Mouse (Mus musculus) CH12.LX (cell line): ENCODE results near the gene Herc6. TPM values are rescaled to one million over a fixed set of nuclear protein-coding genes. Genes with fewer than 3 reads are reported as not detected.

ENCODE experiments used
- DNase-seq: peaks from one replicate; pipeline ENCODE4 v3.0.0-alpha.2; 2013; ENCODE audit errors: extremely low read depth
- H3K27ac ChIP-seq: 2 replicates; pipeline ENCODE4 v1.5.1; 2012; ENCODE audit warnings: low read depth, mild to moderate bottlenecking, control low read depth, moderate library complexity; ENCODE audit not compliant: insufficient read depth
- H3K27me3 ChIP-seq: replicated peaks from 2 replicates; pipeline ENCODE3; 2012; ENCODE audit warnings: inconsistent platforms
- H3K36me3 ChIP-seq, 2 experiments: replicated peaks in 1 of 2; 2 replicates each; pipeline versions ENCODE3 to v1.6.1; 2012; ENCODE audit warnings: inconsistent platforms in 1 of 2, low read length in 1 of 2, mild to moderate bottlenecking in 1 of 2, mixed read lengths in 1 of 2, moderate library complexity in 1 of 2; ENCODE audit not compliant: control insufficient read depth in 1 of 2, insufficient read depth in 1 of 2
- H3K4me1 ChIP-seq, 2 experiments: 2 replicates each; pipeline ENCODE4 v1.6.1; 2012; ENCODE audit warnings: inconsistent platforms in 1 of 2, moderate library complexity in 1 of 2; ENCODE audit not compliant: insufficient read depth in 2 of 2, control insufficient read depth in 1 of 2
- H3K4me2 ChIP-seq: 2 replicates; pipeline ENCODE4 v1.6.1; 2012; ENCODE audit warnings: low read depth, mild to moderate bottlenecking, control low read depth; ENCODE audit not compliant: poor library complexity, insufficient read depth, severe bottlenecking
- H3K4me3 ChIP-seq, 3 experiments: fragments of 150-350 bp in 1 of 3; sonication (generic) in 1 of 3; replicated peaks in 1 of 3; 2 replicates each; pipeline versions ENCODE3 to v1.5.1; 2011 to 2012; ENCODE audit warnings: low read depth in 2 of 3, low read length in 2 of 3, mild to moderate bottlenecking in 2 of 3, moderate library complexity in 2 of 3, control low read depth in 1 of 3, improper control_type of control experiment in 1 of 3, inconsistent platforms in 1 of 3, mixed read lengths in 1 of 3; ENCODE audit not compliant: poor library complexity in 1 of 3
- H3K79me2 ChIP-seq: replicated peaks from 2 replicates; pipeline ENCODE4 v1.6.1; 2012; ENCODE audit warnings: mild to moderate bottlenecking, moderate library complexity; ENCODE audit not compliant: control insufficient read depth, poor library complexity, insufficient read depth, severe bottlenecking; ENCODE audit errors: extremely low read depth
- H3K9ac ChIP-seq: 2 replicates; pipeline ENCODE4 v1.6.1; 2012; ENCODE audit warnings: low read depth, mild to moderate bottlenecking, control low read depth, moderate library complexity; ENCODE audit not compliant: insufficient read depth
- H3K9me3 ChIP-seq: replicated peaks from 2 replicates; pipeline ENCODE3; 2012; ENCODE audit warnings: low read length, inconsistent platforms, mixed read lengths
- CHD1 ChIP-seq: IDR thresholded peaks from 2 replicates; pipeline ENCODE4 v1.6.1; 2012; ENCODE audit warnings: low read depth, low read length, improper control_type of control experiment, inconsistent platforms
- CTCF ChIP-seq, 2 experiments: IDR thresholded peaks in 1 of 2; conservative IDR thresholded peaks in 1 of 2; 2 replicates each; pipeline ENCODE4 v1.5.1; 2011 to 2012; ENCODE audit warnings: low read depth in 2 of 2, low read length in 2 of 2, improper control_type of control experiment in 1 of 2, inconsistent platforms in 1 of 2, mild to moderate bottlenecking in 1 of 2, moderate library complexity in 1 of 2
- ELF1 ChIP-seq: IDR thresholded peaks from 2 replicates; pipeline ENCODE4 v1.6.1; 2014; ENCODE audit warnings: low read depth, mild to moderate bottlenecking, inconsistent platforms, low read length, improper control_type of control experiment
- EP300 ChIP-seq: IDR thresholded peaks from 2 replicates; pipeline ENCODE4 v1.6.1; 2011; ENCODE audit warnings: low read length, improper control_type of control experiment
- ETS1 ChIP-seq: conservative IDR thresholded peaks from 2 replicates; pipeline ENCODE4 v1.6.1; 2012; ENCODE audit warnings: low read depth, mild to moderate bottlenecking, inconsistent platforms, low read length, improper control_type of control experiment, moderate library complexity
- GABPA ChIP-seq: IDR thresholded peaks from 2 replicates; pipeline ENCODE4 v1.6.1; 2012; ENCODE audit warnings: low read depth, low read length, improper control_type of control experiment, inconsistent platforms; ENCODE audit not compliant: insufficient replicate concordance
- HCFC1 ChIP-seq: IDR thresholded peaks from 2 replicates; pipeline ENCODE4 v1.6.1; 2012; ENCODE audit warnings: low read depth, mild to moderate bottlenecking, inconsistent platforms, low read length, improper control_type of control experiment
- JUN ChIP-seq: IDR thresholded peaks from 2 replicates; pipeline ENCODE4 v1.6.1; 2011; ENCODE audit warnings: low read depth, mild to moderate bottlenecking, low read length, improper control_type of control experiment, moderate library complexity; ENCODE audit not compliant: insufficient read depth
- JUND ChIP-seq: conservative IDR thresholded peaks from 2 replicates; pipeline ENCODE4 v1.6.1; 2011; ENCODE audit warnings: low read depth, low read length, improper control_type of control experiment
- MAX ChIP-seq: IDR thresholded peaks from 2 replicates; pipeline ENCODE4 v1.6.1; 2011; ENCODE audit warnings: low read length, improper control_type of control experiment
- MAZ ChIP-seq: IDR thresholded peaks from 2 replicates; pipeline ENCODE4 v1.6.1; 2012; ENCODE audit warnings: low read depth, mild to moderate bottlenecking, inconsistent platforms, low read length, improper control_type of control experiment, moderate library complexity
- MEF2A ChIP-seq: IDR thresholded peaks from 2 replicates; pipeline ENCODE4 v1.6.1; 2014; ENCODE audit warnings: low read depth, mild to moderate bottlenecking, inconsistent platforms, low read length, improper control_type of control experiment, borderline replicate concordance
- MXI1 ChIP-seq: IDR thresholded peaks from 2 replicates; pipeline ENCODE4 v1.6.1; 2011; ENCODE audit warnings: mild to moderate bottlenecking, low read depth, low read length, improper control_type of control experiment
- MYC ChIP-seq: IDR thresholded peaks from 2 replicates; pipeline ENCODE4 v1.6.1; 2011; ENCODE audit warnings: low read depth, mild to moderate bottlenecking, improper control_type of control experiment, low read length
- NELFE ChIP-seq: IDR thresholded peaks from 2 replicates; pipeline ENCODE4 v1.6.1; 2011; ENCODE audit warnings: low read depth, low read length, improper control_type of control experiment
- NRF1 ChIP-seq: IDR thresholded peaks from 2 replicates; pipeline ENCODE4 v1.6.1; 2014; ENCODE audit warnings: low read depth, mild to moderate bottlenecking, inconsistent platforms, low read length, improper control_type of control experiment, moderate library complexity
- PAX5 ChIP-seq: IDR thresholded peaks from 2 replicates; pipeline ENCODE4 v1.6.1; 2012; ENCODE audit warnings: low read length, inconsistent platforms, mixed read lengths
- POLR2A ChIP-seq: IDR thresholded peaks from 2 replicates; pipeline ENCODE4 v1.6.1; 2011; ENCODE audit warnings: low read depth, mild to moderate bottlenecking, improper control_type of control experiment, low read length
- RAD21 ChIP-seq: IDR thresholded peaks from 2 replicates; pipeline ENCODE4 v1.6.1; 2011; ENCODE audit warnings: low read depth, mild to moderate bottlenecking, low read length, improper control_type of control experiment, moderate library complexity
- SMC3 ChIP-seq: IDR thresholded peaks from 2 replicates; pipeline ENCODE4 v1.6.1; 2011; ENCODE audit warnings: low read depth, low read length, improper control_type of control experiment
- TBP ChIP-seq: conservative IDR thresholded peaks from 2 replicates; pipeline ENCODE4 v1.6.1; 2011; ENCODE audit warnings: low read depth, low read length, improper control_type of control experiment
- TCF12 ChIP-seq: IDR thresholded peaks from 2 replicates; pipeline ENCODE4 v1.6.1; 2014; ENCODE audit warnings: low read depth, mild to moderate bottlenecking, inconsistent platforms, low read length, improper control_type of control experiment
- UBTF ChIP-seq: IDR thresholded peaks from 2 replicates; pipeline ENCODE4 v1.6.1; 2012; ENCODE audit warnings: low read depth, mild to moderate bottlenecking, inconsistent platforms, low read length, improper control_type of control experiment, moderate library complexity
- USF2 ChIP-seq: conservative IDR thresholded peaks from 2 replicates; pipeline ENCODE4 v1.6.1; 2011; ENCODE audit warnings: low read depth, low read length, improper control_type of control experiment
- ZKSCAN1 ChIP-seq: IDR thresholded peaks from 2 replicates; pipeline ENCODE4 v1.6.1; 2012; ENCODE audit warnings: low read depth, inconsistent platforms, low read length, improper control_type of control experiment, borderline replicate concordance
- dilution Hi-C: fragments of 300-500 bp; cut with MboI; formaldehyde crosslinking; loops from 2 replicates; pipeline ENCODE4 v1.14.3; 2020; ENCODE audit warnings: low sequenced_read_pairs; ENCODE audit not compliant: extremely low pct_unique_long_range_greater_than_20kb, extremely low pct_ligation_motif_present
- in situ Hi-C: fragments of 300-500 bp; cut with MboI; formaldehyde crosslinking; loops from 3 replicates; pipeline ENCODE4 v1.14.3; 2019; ENCODE audit warnings: low sequenced_read_pairs, low pct_ligation_motif_present, low pct_unique_long_range_greater_than_20kb, mixed read lengths
- polyA plus RNA-seq: library from polyadenylated mRNA; unstranded; fragments of >175 nt; gene quantifications from 2 replicates; pipeline ENCODE4 v1.2.1, GENCODE M21; 2012; ENCODE audit warnings: low read depth; ENCODE audit not compliant: insufficient read length
- total RNA-seq, 2 experiments: library from RNA; depleted of rRNA; stranded (reverse); fragments of 300-350 nt in 1 of 2; fragments of >200 nt in 1 of 2; gene quantifications; 2 replicates each; pipeline ENCODE4 v1.2.3; 2012 to 2014

Herc6 gene
- total and polyA plus RNA-seq, 3 experiments, result 9.0 to 18.9 (median 14.4) TPM

- Histone ChIP-seq H3K4me1 (no peaks in the 10 kb centered on the region), H3K27me3 (no peaks in the 10 kb centered on the region), H3K4me2 (no peak overlapping the region), H3K9me3 (no peaks in the 10 kb centered on the region), H3K4me3 (no peak overlapping the region), H3K9ac (no peak overlapping the region), H3K27ac (no peak overlapping the region), H3K79me2 (no peaks in the 10 kb centered on the region), H3K36me3 (peaks cover 0 to 9% of the 10 kb centered on the region in 2 experiments)
- dilution Hi-C loops, result no loop called here
- no peak for TF ChIP-seq UBTF
- no peak for TF ChIP-seq USF2
- no peak for TF ChIP-seq NELFE
- TF ChIP-seq CTCF (conservative IDR thresholded peaks at IDR 0.05 in 1 of 2, IDR thresholded peaks at IDR 0.05 in 1 of 2; ENCODE audit: low read depth in 2 of 2, low read length in 2 of 2), result no peak
- no peak for TF ChIP-seq MAX
- no peak for TF ChIP-seq EP300
- no peak for TF ChIP-seq MXI1
- TF ChIP-seq ELF1, result no peak
- TF ChIP-seq TCF12, result no peak
- no peak for TF ChIP-seq SMC3
- no peak for TF ChIP-seq POLR2A
- TF ChIP-seq MAZ, result no peak
- TF ChIP-seq RAD21, result no peak
- no peak for TF ChIP-seq JUN
- TF ChIP-seq MEF2A, result no peak
- DNase-seq, result no peak
- in situ Hi-C loops, result no loop called here
Measured at GRCm38 (mm10) chr6:57641789-57642188, 61.0 kb downstream of the Herc6 start.

DNA sequence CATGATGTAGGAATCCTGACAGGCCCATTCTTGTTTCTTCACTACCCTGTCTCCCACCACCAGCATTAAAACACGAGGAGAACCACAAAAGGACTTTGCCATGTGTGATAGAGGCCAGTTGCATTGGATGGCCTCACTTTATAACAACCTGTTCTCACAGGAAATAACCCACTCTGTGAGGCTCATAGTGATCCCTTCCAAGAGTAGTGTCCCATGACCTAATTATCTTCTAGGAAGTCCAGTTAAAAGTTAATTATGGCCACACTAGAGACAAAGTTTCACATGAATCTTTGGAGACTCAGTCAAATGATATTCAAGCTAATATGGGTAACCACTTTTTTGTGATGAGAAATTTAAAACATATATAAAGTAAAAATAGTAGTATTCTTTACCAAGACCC is 66.5 kb downstream of the Herc6 start:
- TF ChIP-seq MYC (no peak), GABPA (no peak), ZKSCAN1 (no peak), JUN (no peak), EP300 (no peak), NELFE (no peak), PAX5 (no peak), HCFC1 (no peak), CHD1 (no peak), ETS1 (no peak), JUND (no peak), TBP (no peak), ELF1 (no peak), NRF1 (no peak)
- Histone ChIP-seq H3K27me3 (no peaks in the 10 kb centered on the region), H3K9ac (no peak overlapping the region), H3K36me3 (peaks cover 3 to 13% of the 10 kb centered on the region in 2 experiments), H3K4me3 (no peak overlapping the region), H3K79me2 (no peaks in the 10 kb centered on the region), H3K4me2 (no peak overlapping the region), H3K4me1 (no peaks in the 10 kb centered on the region), H3K27ac (no peak overlapping the region), H3K9me3 (no peaks in the 10 kb centered on the region)
- DNase-seq, result no peak
- dilution Hi-C loops, result no loop called here
- in situ Hi-C loops, result no loop called here
